Mouse (Mus musculus) ES-E14 (cell line): ENCODE results near the gene Sox13.

Source experiments
- CHD2 ChIP-seq: IDR thresholded peaks from 2 replicates; pipeline ENCODE4 v1.6.1; 2014; ENCODE audit warnings: mild to moderate bottlenecking, low read depth, low read length, inconsistent platforms
- HCFC1 ChIP-seq: IDR thresholded peaks from 2 replicates; pipeline ENCODE4 v1.6.1; 2012; ENCODE audit warnings: low read length, inconsistent platforms, borderline replicate concordance; ENCODE audit not compliant: insufficient read depth
- ZC3H11A ChIP-seq: IDR thresholded peaks from 2 replicates; pipeline ENCODE4 v1.6.1; 2012; ENCODE audit warnings: low read depth, mild to moderate bottlenecking, inconsistent platforms, low read length, borderline replicate concordance

DNA sequence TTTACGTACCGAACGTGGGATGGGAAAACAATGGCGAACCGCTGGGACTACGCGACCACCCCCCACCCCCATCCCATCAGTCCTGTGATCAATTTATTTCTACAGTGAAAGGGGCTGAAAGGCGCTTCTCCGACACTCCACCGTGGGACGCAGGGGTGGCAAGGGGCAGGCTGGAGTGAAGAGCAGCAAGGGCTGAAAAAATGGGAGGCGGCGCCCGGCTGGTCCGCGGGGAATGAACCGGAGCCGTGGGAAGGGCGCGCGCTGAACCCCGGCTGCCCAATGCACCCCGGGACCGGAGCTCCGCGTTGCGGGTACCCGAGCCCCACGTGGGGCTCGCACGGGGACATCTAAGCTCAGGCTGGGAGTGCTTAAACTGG, 1.0 kb downstream of the Sox13 start:
- no peak for TF ChIP-seq HCFC1
- no peak for TF ChIP-seq CHD2
- no peak for TF ChIP-seq ZC3H11A
